Mouse (Mus musculus) liver, postnatal 0 days (tissue): Measurements from ENCODE around the gene Agbl5.

Experiments
- CTCF ChIP-seq: sonication (generic); IDR thresholded peaks from 2 replicates; pipeline ENCODE4 v1.5.1; 2016; ENCODE audit warnings: antibody characterized with exemption, low read depth
- EP300 ChIP-seq: IDR thresholded peaks from 2 replicates; pipeline ENCODE4 v1.6.1; 2016; ENCODE audit warnings: antibody characterized with exemption, low read depth, mild to moderate bottlenecking

DNA sequence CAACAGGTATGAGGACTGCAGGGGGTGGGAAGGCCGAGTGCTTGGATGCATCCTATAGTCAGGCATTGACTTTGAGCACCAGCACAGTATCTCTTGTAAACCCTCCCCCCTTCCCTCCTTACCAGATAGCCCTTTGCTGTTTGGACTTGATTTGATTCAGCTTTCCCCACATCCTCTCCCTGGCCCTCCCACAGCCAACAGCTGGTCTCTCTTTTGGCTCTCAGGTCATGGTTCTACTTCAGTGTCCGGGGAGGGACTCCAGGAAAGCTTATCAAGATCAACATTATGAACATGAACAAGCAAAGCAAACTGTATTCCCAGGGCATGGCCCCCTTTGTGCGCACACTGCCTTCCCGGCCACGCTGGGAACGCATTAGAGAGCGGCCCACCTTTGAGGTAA is 1.9 kb downstream of the Agbl5 start:
- no peak for TF ChIP-seq CTCF
- TF ChIP-seq EP300 = no peak
